Mouse (Mus musculus) CD4-positive, CD25-positive, alpha-beta regulatory T cell, adult 4 months (primary cell): ENCODE results near the gene Bco1. TPM values are rescaled to one million over a fixed set of nuclear protein-coding genes. Genes with fewer than 3 reads are reported as not detected.

Experiments
- ATAC-seq: one replicate; pipeline ENCODE4 v1.8.0; 2017
- polyA plus RNA-seq, 2 experiments: library from polyadenylated mRNA; unstranded; fragments of 100-300 nt; shearing (Covaris generic); gene quantifications; one replicate each; pipeline ENCODE4 v1.2.1; 2017

Gene Bco1
- polyA plus RNA-seq, 2 experiments from 2014 or later, result not detected

- no peak for ATAC-seq
These were observed 60.5 kb downstream of the Bco1 start for GRCm38 (mm10) chr8:117156149-117156548.

GRCm38 (mm10) chr8:117156866-117157768 is 61.5 kb downstream of the Bco1 start:
- peak; percentile 30 for ATAC-seq

GRCm38 (mm10) chr8:117157769-117158091 is 62.1 kb downstream of the Bco1 start:
- ATAC-seq, result peak; percentile 89

- peak; percentile 24 for ATAC-seq
These were observed 62.6 kb downstream of the Bco1 start, which contains the start of gene Gan for GRCm38 (mm10) chr8:117158135-117158761. TSS of gene Gan (plus strand) at chr8:117158135.

GRCm38 (mm10) chr8:117159031-117159430 is 63.4 kb downstream of the Bco1 start:
- ATAC-seq, result no peak

GRCm38 (mm10) chr8:117164912-117165311 is 69.3 kb downstream of the Bco1 start:
- ATAC-seq, result no peak

- no peak for ATAC-seq
These were observed 69.9 kb downstream of the Bco1 start for GRCm38 (mm10) chr8:117165542-117165941.

- no peak for ATAC-seq
These were observed 70.9 kb downstream of the Bco1 start for GRCm38 (mm10) chr8:117166515-117166914.

GRCm38 (mm10) chr8:117167243-117167883 is 71.7 kb downstream of the Bco1 start:
- no peak for ATAC-seq

GRCm38 (mm10) chr8:117168378-117168777 is 72.7 kb downstream of the Bco1 start:
- no peak for ATAC-seq

- ATAC-seq, result no peak
These were observed 76.2 kb downstream of the Bco1 start for GRCm38 (mm10) chr8:117171826-117172225.

- ATAC-seq, result no peak
These were observed 77.2 kb downstream of the Bco1 start for GRCm38 (mm10) chr8:117172904-117173303.

GRCm38 (mm10) chr8:117173690-117174089 is 78.0 kb downstream of the Bco1 start:
- ATAC-seq, result no peak

GRCm38 (mm10) chr8:117174536-117174935 is 78.9 kb downstream of the Bco1 start:
- ATAC-seq, result no peak

GRCm38 (mm10) chr8:117176308-117176707 is 80.7 kb downstream of the Bco1 start:
- ATAC-seq, result no peak

- ATAC-seq, result no peak
These were observed 81.6 kb downstream of the Bco1 start for GRCm38 (mm10) chr8:117177236-117177635.

- ATAC-seq, result no peak
These were observed 82.4 kb downstream of the Bco1 start for GRCm38 (mm10) chr8:117178039-117178438.

- ATAC-seq, result no peak
These were observed 83.0 kb downstream of the Bco1 start for GRCm38 (mm10) chr8:117178676-117179075.

- no peak for ATAC-seq
These were observed 87.1 kb downstream of the Bco1 start for GRCm38 (mm10) chr8:117182746-117183145.
